Mouse (Mus musculus) stomach, postnatal 0 days (tissue): ENCODE data around the gene Smndc1. TPM values are rescaled to one million over a fixed set of nuclear protein-coding genes. Genes with fewer than 3 reads are reported as not detected.
A peak's percentile ranks its signal among the peaks of the same experiment; 100 is the strongest.

Source experiments
- ATAC-seq: fragments of 200-750 bp; cut with Nextera tagmentation; 2 replicates; pipeline ENCODE4 v1.8.0; 2017; ENCODE audit not compliant: low FRiP score, low TSS enrichment
- DNase-seq: peaks from one replicate; pipeline ENCODE4 v3.0.0-alpha.2; 2016; ENCODE audit warnings: low spot score
- H3K27ac ChIP-seq: fragments of 300-500 bp; sonication (generic); replicated peaks from 2 replicates; pipeline ENCODE4 v1.5.1; 2014; ENCODE audit warnings: mild to moderate bottlenecking, control low read depth
- H3K27me3 ChIP-seq: fragments of 300-500 bp; sonication (generic); 2 replicates; pipeline ENCODE4 v1.6.1; 2014; ENCODE audit warnings: low read length; ENCODE audit not compliant: control insufficient read depth, insufficient read depth
- H3K36me3 ChIP-seq: fragments of 300-500 bp; sonication (generic); 2 replicates; pipeline ENCODE4 v1.6.1; 2014; ENCODE audit warnings: low read length, mixed read lengths; ENCODE audit not compliant: control insufficient read depth, insufficient read depth
- H3K4me1 ChIP-seq: fragments of 300-500 bp; sonication (generic); replicated peaks from 2 replicates; pipeline ENCODE4 v1.6.1; 2014; ENCODE audit warnings: antibody characterized with exemption; ENCODE audit not compliant: control insufficient read depth, insufficient read depth
- H3K4me2 ChIP-seq: fragments of 300-500 bp; sonication (generic); replicated peaks from 2 replicates; pipeline ENCODE4 v1.6.1; 2014; ENCODE audit warnings: low read depth, mild to moderate bottlenecking, control low read depth, moderate library complexity
- H3K4me3 ChIP-seq: fragments of 300-500 bp; sonication (generic); 2 replicates; pipeline ENCODE4 v1.5.1; 2014; ENCODE audit warnings: low read depth, low read length, control low read depth
- H3K9ac ChIP-seq: fragments of 300-500 bp; sonication (generic); 2 replicates; pipeline ENCODE4 v1.6.1; 2014; ENCODE audit warnings: mild to moderate bottlenecking, low read length, control low read depth, mixed read lengths
- H3K9me3 ChIP-seq: fragments of 300-500 bp; sonication (generic); 2 replicates; pipeline ENCODE4 v1.6.1; 2016; ENCODE audit warnings: low read length; ENCODE audit not compliant: control insufficient read depth
- CTCF ChIP-seq: IDR thresholded peaks from 2 replicates; pipeline ENCODE4 v1.5.1; 2016; ENCODE audit warnings: antibody characterized with exemption, low read depth, mild to moderate bottlenecking, moderate library complexity
- EP300 ChIP-seq: optimal IDR thresholded peaks from 2 replicates; pipeline ENCODE3; 2016; ENCODE audit warnings: antibody characterized with exemption
- WGBS: fragments of 180-500 bp; shearing (Covaris S2); extraction: QIAGEN DNeasy Blood & Tissue Kit; methylation state at CpG from one replicate; pipeline ENCODE4 v1.1.7; 2014; 5-methylcytosine and 5-hydroxymethylcytosine counted together
- polyA plus RNA-seq: library from polyadenylated mRNA; unstranded; fragments of >200 nt; fragmentation: Nextera tagmentation; extraction: Ambion mirVana; gene quantifications from 2 replicates; pipeline ENCODE4 v1.2.1, GENCODE M21; 2015

Gene Smndc1
- polyA plus RNA-seq, 1 experiment from 2014 or later = 26.1 TPM

GRCm38 (mm10) chr19:53389417-53389816 lies 961 bp downstream of the Smndc1 start:
- 13% methylated on average over 6 of the region's 6 CpGs for WGBS
- Histone ChIP-seq H3K27ac (peak overlapping the region; percentile 100), H3K4me3 (peak overlapping the region; percentile 99), H3K4me2 (peak overlapping the region; percentile 71), H3K36me3 (peaks cover 3% of the 10 kb centered on the region; the same call in 1 of the 2 replicates), H3K4me1 (no peaks in the 10 kb centered on the region), H3K9me3 (no peaks in the 10 kb centered on the region), H3K9ac (peak overlapping the region; percentile 99), H3K27me3 (no peaks in the 10 kb centered on the region)
- ATAC-seq (no peak), DNase-seq (no peak)
- TF ChIP-seq EP300 = no peak
- no peak for TF ChIP-seq CTCF

DNA sequence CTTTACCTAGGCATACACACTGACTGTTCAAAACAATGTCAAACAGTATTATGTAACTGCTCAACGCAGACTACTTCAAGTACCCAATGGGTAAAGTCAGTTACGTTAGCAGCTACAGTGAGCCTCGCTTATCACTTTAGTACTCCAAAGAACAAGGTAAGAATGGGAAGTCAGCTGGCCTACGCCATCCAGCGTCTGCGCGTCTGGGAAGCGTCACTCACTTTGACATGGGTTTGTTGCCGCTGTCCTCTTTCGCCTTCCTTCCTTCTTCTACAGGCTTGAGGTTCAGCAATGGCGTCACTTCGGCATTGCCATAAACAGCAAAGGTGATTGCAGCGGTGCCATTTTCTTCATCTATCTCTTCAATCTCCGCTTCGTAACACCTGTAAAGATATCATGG lies 7.0 kb downstream of the Smndc1 start:
- Histone ChIP-seq H3K4me3 (no peak overlapping the region), H3K27me3 (no peaks in the 10 kb centered on the region), H3K27ac (no peak overlapping the region), H3K4me1 (no peaks in the 10 kb centered on the region), H3K36me3 (peaks cover 20% of the 10 kb centered on the region), H3K9me3 (no peaks in the 10 kb centered on the region), H3K9ac (no peak overlapping the region), H3K4me2 (no peak overlapping the region)
- TF ChIP-seq EP300 (no peak), CTCF (no peak)
- 93% methylated on average over 15 of the region's 15 CpGs for WGBS
- ATAC-seq (no peak), DNase-seq (no peak)

GRCm38 (mm10) chr19:53378421-53378820 lies 12.0 kb downstream of the Smndc1 start:
- ATAC-seq = peak; percentile 40; the same call in 1 of the 2 replicates
- Histone ChIP-seq H3K27me3 (no peaks in the 10 kb centered on the region), H3K4me1 (no peaks in the 10 kb centered on the region), H3K4me2 (no peak overlapping the region), H3K36me3 (peaks cover 21% of the 10 kb centered on the region), H3K9me3 (no peaks in the 10 kb centered on the region), H3K9ac (no peak overlapping the region), H3K27ac (no peak overlapping the region), H3K4me3 (no peak overlapping the region)
- 91% methylated on average over 10 of the region's 10 CpGs for WGBS
- TF ChIP-seq EP300 = no peak
- TF ChIP-seq CTCF = no peak
- no peak for DNase-seq

DNA sequence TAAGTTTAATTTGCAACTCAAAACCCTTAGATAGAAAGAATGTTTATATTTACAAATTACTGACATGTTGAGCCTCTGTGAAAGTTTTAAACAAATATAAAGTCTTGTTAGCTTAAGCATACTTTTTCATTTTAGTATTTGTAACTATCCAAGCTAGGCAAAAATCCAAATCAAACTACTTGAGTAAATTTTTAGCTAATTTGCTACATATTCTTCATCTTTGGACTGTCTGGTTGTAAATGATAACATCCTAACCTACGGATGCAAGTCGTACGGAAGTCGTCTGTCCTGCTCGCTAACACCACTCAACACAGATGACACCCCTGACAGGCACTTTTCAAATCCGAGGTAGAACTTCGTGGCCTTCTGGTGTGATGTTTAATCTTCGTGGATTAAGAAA lies 12.7 kb downstream of the Smndc1 start:
- peaks cover 16% of the 10 kb centered on the region; the same call in 1 of the 2 replicates for H3K36me3 ChIP-seq
- ATAC-seq (no peak), DNase-seq (no peak)
- WGBS = 69% methylated on average over 8 of the region's 8 CpGs
- no peaks in the 10 kb centered on the region for H3K9me3 ChIP-seq
- TF ChIP-seq CTCF (no peak), EP300 (no peak)
- no peaks in the 10 kb centered on the region for H3K27me3 ChIP-seq
- no peak overlapping the region for H3K4me2 ChIP-seq
- no peak overlapping the region for H3K4me3 ChIP-seq
- no peak overlapping the region for H3K27ac ChIP-seq
- no peaks in the 10 kb centered on the region for H3K4me1 ChIP-seq
- no peak overlapping the region for H3K9ac ChIP-seq

DNA sequence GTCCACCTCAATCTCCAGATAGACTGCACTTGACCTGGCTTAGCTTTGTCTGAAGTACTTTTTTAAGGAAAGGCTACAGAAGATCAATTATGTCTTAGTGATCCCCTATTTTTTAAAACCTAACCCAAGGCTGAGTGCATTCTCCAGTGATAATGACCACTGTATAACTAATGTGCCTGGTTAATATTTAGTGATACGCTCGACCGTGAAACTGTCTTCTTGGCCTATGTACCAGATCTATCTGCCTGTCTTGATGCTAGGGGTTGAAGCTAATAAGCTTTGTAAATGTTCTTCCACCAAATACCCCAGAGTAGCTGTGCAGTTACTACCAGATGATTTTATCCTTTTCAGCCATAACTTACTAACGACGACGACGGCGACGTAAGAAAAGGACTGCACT lies 14.6 kb downstream of the Smndc1 start:
- Histone ChIP-seq H3K4me3 (no peak overlapping the region), H3K9me3 (no peaks in the 10 kb centered on the region), H3K36me3 (peaks cover 12% of the 10 kb centered on the region; the same call in 1 of the 2 replicates), H3K27ac (no peak overlapping the region), H3K9ac (no peak overlapping the region), H3K4me2 (no peak overlapping the region), H3K4me1 (no peaks in the 10 kb centered on the region), H3K27me3 (no peaks in the 10 kb centered on the region)
- ATAC-seq = no peak
- TF ChIP-seq EP300 = no peak
- no peak for TF ChIP-seq CTCF
- DNase-seq = no peak
- 90% methylated on average over 9 of the region's 9 CpGs for WGBS

- H3K4me2 ChIP-seq = no peak overlapping the region
- H3K9me3 ChIP-seq = no peaks in the 10 kb centered on the region
- TF ChIP-seq CTCF (no peak), EP300 (no peak)
- H3K4me3 ChIP-seq = no peak overlapping the region
- DNase-seq (no peak), ATAC-seq (no peak)
- 91% methylated on average over 6 of the region's 6 CpGs for WGBS
- H3K9ac ChIP-seq = no peak overlapping the region
- no peak overlapping the region for H3K27ac ChIP-seq
- no peaks in the 10 kb centered on the region for H3K4me1 ChIP-seq
- H3K36me3 ChIP-seq = 0 out of 2 replicates have a peak, but pooled peaks cover 9% of the 10 kb centered on the region
- no peaks in the 10 kb centered on the region for H3K27me3 ChIP-seq
Measured at GRCm38 (mm10) chr19:53375299-53375698, 15.1 kb downstream of the Smndc1 start.
